Mouse (Mus musculus): ENCODE measurements at regions not wholly inside any gene's neighbourhood (a gene's known extent, or its start where the extent isn't known, plus 50 kb on each side); places are given as distances from the start of the nearest gene placed in this dataset.

DNA sequence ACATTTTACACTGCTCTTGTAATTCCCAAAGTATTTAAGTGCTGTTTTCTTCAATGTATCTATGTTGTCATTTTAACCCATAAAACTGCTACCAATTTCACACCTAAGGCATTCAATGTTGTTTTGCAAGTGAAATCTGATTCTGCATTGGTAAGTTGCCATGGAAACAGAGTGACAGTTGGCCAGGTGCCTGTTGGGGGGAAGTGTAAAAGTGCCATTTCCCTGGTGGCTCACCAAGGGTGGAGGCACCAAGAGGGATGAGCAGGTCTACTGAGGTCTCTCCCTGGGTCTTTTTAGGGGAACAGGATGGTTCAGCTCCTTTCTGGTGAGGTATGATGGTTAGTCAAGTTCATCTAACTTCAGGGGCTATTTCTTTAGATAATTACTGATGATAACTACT is 331.0 kb upstream of the Sox11 start:
- Histone ChIP-seq H3K9me3 (ENCODE audit: control insufficient read depth, low read length) (no peaks in the 10 kb centered on the region), H3K27ac (replicated peaks; ENCODE audit: low read depth, low read length) (no peak overlapping the region), H3K36me3 (ENCODE audit: control insufficient read depth, insufficient read depth, low read length) (no peaks in the 10 kb centered on the region), H3K4me2 (ENCODE audit: low read depth, low read length) (no peak overlapping the region), H3K4me1 (ENCODE audit: control insufficient read depth, insufficient read depth, low read length) (no peaks in the 10 kb centered on the region), H3K9ac (ENCODE audit: low read depth, low read length) (no peak overlapping the region), H3K27me3 (replicated peaks; ENCODE audit: control insufficient read depth, insufficient read depth, low read length) (no peaks in the 10 kb centered on the region), H3K4me3 (ENCODE audit: low read depth, low read length) (no peak overlapping the region)
- ATAC-seq (ENCODE audit: low read depth) (no peak), DNase-seq (ENCODE audit: low spot score) (peak; percentile 27)

DNA sequence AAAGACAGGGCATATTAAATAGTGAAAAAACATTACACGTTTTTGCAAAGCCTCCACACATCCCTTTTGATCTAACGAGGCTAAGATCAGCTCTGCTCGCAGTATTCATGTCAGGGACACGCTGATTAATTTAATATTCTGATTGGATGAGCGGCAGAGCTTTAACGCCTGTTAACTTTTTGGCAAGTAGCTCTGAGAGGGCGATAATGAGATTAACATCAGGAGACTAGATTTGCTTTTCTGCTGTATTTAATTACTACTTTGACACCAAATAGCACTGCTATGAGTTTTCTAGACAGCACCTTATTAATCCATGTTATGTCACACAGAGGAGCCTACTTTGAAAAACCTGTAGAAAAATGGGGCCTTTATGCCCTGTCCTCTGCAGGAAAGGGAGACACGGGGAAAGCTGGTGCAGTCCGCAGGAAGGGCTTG is 328.3 kb upstream of the Sox11 start:
- H3K4me2 ChIP-seq (ENCODE audit: low read depth, low read length): no peak overlapping the region
- peak; percentile 24 for DNase-seq (ENCODE audit: low spot score)
- H3K9ac ChIP-seq (ENCODE audit: low read depth, low read length): no peak overlapping the region
- H3K27ac ChIP-seq (replicated peaks; ENCODE audit: low read depth, low read length): no peak overlapping the region
- H3K9me3 ChIP-seq (ENCODE audit: control insufficient read depth, low read length): no peaks in the 10 kb centered on the region
- ATAC-seq (ENCODE audit: low read depth): no peak
- no peaks in the 10 kb centered on the region for H3K4me1 ChIP-seq (ENCODE audit: control insufficient read depth, insufficient read depth, low read length)
- no peak overlapping the region for H3K4me3 ChIP-seq (ENCODE audit: low read depth, low read length)
- 43% methylated on average over 9 of the region's 9 CpGs for WGBS
- H3K36me3 ChIP-seq (ENCODE audit: control insufficient read depth, insufficient read depth, low read length): no peaks in the 10 kb centered on the region
- no peaks in the 10 kb centered on the region for H3K27me3 ChIP-seq (replicated peaks; ENCODE audit: control insufficient read depth, insufficient read depth, low read length)

DNA sequence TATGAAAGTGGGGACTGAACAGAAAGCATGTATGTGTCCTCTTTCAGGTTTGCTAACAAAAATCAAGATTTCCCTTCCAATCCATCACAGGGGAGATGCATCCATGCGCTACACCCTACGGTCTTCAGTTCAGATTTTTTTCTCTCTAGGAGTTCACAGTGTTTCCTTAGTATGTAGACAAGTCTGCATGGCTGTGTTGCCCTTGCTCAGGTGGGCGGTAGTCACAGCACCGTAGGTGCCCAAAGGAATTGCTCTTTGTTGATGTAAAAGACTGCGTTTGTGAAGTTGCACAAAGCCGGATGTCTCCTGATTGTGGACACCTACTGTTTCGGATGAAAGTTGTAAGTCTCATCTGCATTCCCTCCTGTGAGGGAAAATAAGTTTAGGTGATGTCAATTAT is 327.8 kb upstream of the Sox11 start:
- no peak for ATAC-seq (ENCODE audit: low read depth)
- H3K4me3 ChIP-seq (ENCODE audit: low read depth, low read length): no peak overlapping the region
- H3K27me3 ChIP-seq (replicated peaks; ENCODE audit: control insufficient read depth, insufficient read depth, low read length): no peaks in the 10 kb centered on the region
- H3K36me3 ChIP-seq (ENCODE audit: control insufficient read depth, insufficient read depth, low read length): no peaks in the 10 kb centered on the region
- H3K9me3 ChIP-seq (ENCODE audit: control insufficient read depth, low read length): no peaks in the 10 kb centered on the region
- no peak overlapping the region for H3K9ac ChIP-seq (ENCODE audit: low read depth, low read length)
- no peak overlapping the region for H3K4me2 ChIP-seq (ENCODE audit: low read depth, low read length)
- WGBS: 67% methylated on average over 7 of the region's 7 CpGs
- H3K27ac ChIP-seq (replicated peaks; ENCODE audit: low read depth, low read length): no peak overlapping the region
- no peak for DNase-seq (ENCODE audit: low spot score)
- H3K4me1 ChIP-seq (ENCODE audit: control insufficient read depth, insufficient read depth, low read length): no peaks in the 10 kb centered on the region

DNA sequence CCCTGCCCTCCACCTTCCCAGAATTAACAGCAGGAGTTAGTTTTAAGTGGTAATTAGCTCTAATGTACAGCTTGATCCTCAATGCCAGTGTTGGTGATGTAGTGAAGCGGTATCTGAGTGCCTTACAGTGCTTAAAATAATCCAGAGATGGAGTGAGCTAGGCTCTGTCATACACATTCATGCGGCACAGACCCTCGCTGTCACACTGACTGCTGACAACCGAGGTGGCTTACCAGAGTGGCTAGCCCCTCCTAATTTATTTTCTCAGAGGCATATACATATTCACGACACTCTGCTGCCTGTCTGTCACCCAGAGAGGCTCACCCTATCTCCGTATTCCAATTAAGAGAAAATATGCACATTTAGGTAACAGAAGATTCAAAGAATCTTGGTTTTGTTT is 327.2 kb upstream of the Sox11 start:
- no peak for DNase-seq (ENCODE audit: low spot score)
- Histone ChIP-seq H3K4me3 (ENCODE audit: low read depth, low read length) (no peak overlapping the region), H3K27ac (replicated peaks; ENCODE audit: low read depth, low read length) (no peak overlapping the region), H3K4me2 (ENCODE audit: low read depth, low read length) (no peak overlapping the region), H3K36me3 (ENCODE audit: control insufficient read depth, insufficient read depth, low read length) (no peaks in the 10 kb centered on the region), H3K27me3 (replicated peaks; ENCODE audit: control insufficient read depth, insufficient read depth, low read length) (no peaks in the 10 kb centered on the region), H3K9ac (ENCODE audit: low read depth, low read length) (no peak overlapping the region), H3K9me3 (ENCODE audit: control insufficient read depth, low read length) (no peaks in the 10 kb centered on the region), H3K4me1 (ENCODE audit: control insufficient read depth, insufficient read depth, low read length) (no peaks in the 10 kb centered on the region)
- 73% methylated on average over 6 of the region's 6 CpGs for WGBS
- ATAC-seq (ENCODE audit: low read depth): no peak

DNA sequence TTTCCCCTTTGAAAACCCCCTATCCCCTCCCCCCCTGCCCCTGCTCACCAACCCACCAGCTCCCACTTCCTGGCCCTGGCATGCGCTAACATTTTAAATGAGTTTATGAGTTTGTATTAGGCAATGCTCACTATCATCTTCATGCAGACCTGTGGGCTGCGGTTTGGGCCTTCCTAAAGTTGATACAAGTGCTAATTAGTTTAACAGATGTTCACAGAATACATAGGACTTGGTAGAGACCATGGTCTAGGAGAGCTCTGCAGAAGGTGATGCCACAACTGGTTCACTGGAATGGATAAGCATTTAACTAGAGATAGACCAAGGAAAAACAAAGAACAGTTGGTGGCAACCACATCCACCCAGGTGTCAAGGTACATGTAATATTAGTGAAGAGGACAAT is 324.1 kb upstream of the Sox11 start:
- Histone ChIP-seq H3K27ac (replicated peaks; ENCODE audit: low read depth, low read length) (no peak overlapping the region), H3K9me3 (ENCODE audit: control insufficient read depth, low read length) (no peaks in the 10 kb centered on the region), H3K4me3 (ENCODE audit: low read depth, low read length) (no peak overlapping the region), H3K4me2 (ENCODE audit: low read depth, low read length) (no peak overlapping the region), H3K9ac (ENCODE audit: low read depth, low read length) (no peak overlapping the region), H3K36me3 (ENCODE audit: control insufficient read depth, insufficient read depth, low read length) (no peaks in the 10 kb centered on the region), H3K4me1 (ENCODE audit: control insufficient read depth, insufficient read depth, low read length) (no peaks in the 10 kb centered on the region), H3K27me3 (replicated peaks; ENCODE audit: control insufficient read depth, insufficient read depth, low read length) (no peaks in the 10 kb centered on the region)
- ATAC-seq (ENCODE audit: low read depth): no peak
- DNase-seq (ENCODE audit: low spot score): no peak
- 75% methylated on average over 2 of the region's 2 CpGs for WGBS

DNA sequence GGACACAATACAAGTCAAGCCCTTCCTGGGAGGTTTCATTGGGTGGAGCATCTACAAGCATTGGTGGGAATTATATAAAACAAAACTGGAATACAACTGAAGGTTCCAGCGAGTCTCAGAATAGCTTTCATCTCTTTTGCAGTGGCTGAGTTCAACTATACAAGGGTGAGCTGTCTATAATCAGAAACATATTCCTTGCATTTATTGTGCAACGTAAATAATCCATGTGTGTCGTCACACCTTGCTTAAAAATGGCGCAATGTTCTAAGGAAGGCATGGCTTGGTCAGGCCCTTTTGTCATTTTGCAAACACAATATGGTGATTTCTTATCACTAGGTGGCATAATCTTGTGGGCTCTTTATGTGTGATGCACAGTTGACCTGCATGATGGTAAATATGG is 320.8 kb upstream of the Sox11 start:
- no peak overlapping the region for H3K4me3 ChIP-seq (ENCODE audit: low read depth, low read length)
- no peaks in the 10 kb centered on the region for H3K9me3 ChIP-seq (ENCODE audit: control insufficient read depth, low read length)
- no peak overlapping the region for H3K9ac ChIP-seq (ENCODE audit: low read depth, low read length)
- H3K36me3 ChIP-seq (ENCODE audit: control insufficient read depth, insufficient read depth, low read length): no peaks in the 10 kb centered on the region
- no peak overlapping the region for H3K4me2 ChIP-seq (ENCODE audit: low read depth, low read length)
- WGBS: 82% methylated on average over 4 of the region's 4 CpGs
- H3K27ac ChIP-seq (replicated peaks; ENCODE audit: low read depth, low read length): no peak overlapping the region
- no peak for DNase-seq (ENCODE audit: low spot score)
- no peaks in the 10 kb centered on the region for H3K4me1 ChIP-seq (ENCODE audit: control insufficient read depth, insufficient read depth, low read length)
- no peaks in the 10 kb centered on the region for H3K27me3 ChIP-seq (replicated peaks; ENCODE audit: control insufficient read depth, insufficient read depth, low read length)
- ATAC-seq (ENCODE audit: low read depth): no peak

DNA sequence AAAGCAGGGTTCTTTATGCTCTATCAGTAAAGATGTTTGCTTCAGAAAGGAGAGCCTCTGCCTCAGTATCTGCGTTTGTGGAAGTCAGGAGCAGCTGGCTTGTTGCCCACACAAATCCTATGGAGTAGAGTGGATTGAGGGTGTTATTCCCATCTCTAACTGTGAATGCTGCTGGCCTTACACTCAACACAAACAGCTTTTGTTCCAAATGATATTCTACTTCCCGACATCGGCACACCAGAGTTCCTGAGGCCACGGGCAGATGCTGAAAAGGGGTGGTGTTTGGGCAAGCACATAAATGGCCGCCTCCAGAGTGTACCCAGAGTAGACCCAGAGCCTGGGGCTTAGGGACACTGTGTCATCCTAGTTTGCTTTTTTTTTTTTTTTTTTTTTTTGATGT is 320.3 kb upstream of the Sox11 start:
- H3K27me3 ChIP-seq (replicated peaks; ENCODE audit: control insufficient read depth, insufficient read depth, low read length): no peaks in the 10 kb centered on the region
- no peaks in the 10 kb centered on the region for H3K36me3 ChIP-seq (ENCODE audit: control insufficient read depth, insufficient read depth, low read length)
- no peak overlapping the region for H3K4me2 ChIP-seq (ENCODE audit: low read depth, low read length)
- H3K9me3 ChIP-seq (ENCODE audit: control insufficient read depth, low read length): no peaks in the 10 kb centered on the region
- H3K27ac ChIP-seq (replicated peaks; ENCODE audit: low read depth, low read length): no peak overlapping the region
- H3K4me3 ChIP-seq (ENCODE audit: low read depth, low read length): no peak overlapping the region
- no peak for ATAC-seq (ENCODE audit: low read depth)
- whole genome bisulfite sequencing: 76% methylated on average over 5 of the region's 5 CpGs
- no peak for DNase-seq (ENCODE audit: low spot score)
- no peaks in the 10 kb centered on the region for H3K4me1 ChIP-seq (ENCODE audit: control insufficient read depth, insufficient read depth, low read length)
- no peak overlapping the region for H3K9ac ChIP-seq (ENCODE audit: low read depth, low read length)

DNA sequence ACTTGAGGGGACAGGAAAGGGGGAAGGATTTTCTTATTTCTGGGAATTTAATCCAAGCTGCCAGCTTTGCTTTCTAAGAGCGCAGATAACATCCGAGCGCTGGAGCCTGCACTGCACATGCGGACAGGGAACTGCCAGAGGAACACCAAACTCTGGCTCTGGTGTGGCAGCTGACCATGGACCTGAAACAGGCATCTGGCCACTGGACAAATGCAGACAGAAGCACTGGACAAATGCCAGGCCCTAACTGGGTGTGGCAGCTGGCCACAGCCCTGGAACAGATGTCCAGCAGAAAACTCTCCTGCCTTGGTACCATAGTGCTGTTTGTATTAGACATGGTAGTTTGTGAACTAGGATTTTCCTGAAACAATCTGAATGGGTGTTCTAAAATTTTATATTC is 315.2 kb upstream of the Sox11 start:
- no peak overlapping the region for H3K27ac ChIP-seq (replicated peaks; ENCODE audit: low read depth, low read length)
- H3K27me3 ChIP-seq (replicated peaks; ENCODE audit: control insufficient read depth, insufficient read depth, low read length): no peaks in the 10 kb centered on the region
- 74% methylated on average over 4 of the region's 4 CpGs for WGBS
- ATAC-seq (ENCODE audit: low read depth) (no peak), DNase-seq (ENCODE audit: low spot score) (peak; percentile 54)
- H3K4me3 ChIP-seq (ENCODE audit: low read depth, low read length): no peak overlapping the region
- no peaks in the 10 kb centered on the region for H3K4me1 ChIP-seq (ENCODE audit: control insufficient read depth, insufficient read depth, low read length)
- H3K9me3 ChIP-seq (ENCODE audit: control insufficient read depth, low read length): no peaks in the 10 kb centered on the region
- no peaks in the 10 kb centered on the region for H3K36me3 ChIP-seq (ENCODE audit: control insufficient read depth, insufficient read depth, low read length)
- H3K9ac ChIP-seq (ENCODE audit: low read depth, low read length): no peak overlapping the region
- no peak overlapping the region for H3K4me2 ChIP-seq (ENCODE audit: low read depth, low read length)

DNA sequence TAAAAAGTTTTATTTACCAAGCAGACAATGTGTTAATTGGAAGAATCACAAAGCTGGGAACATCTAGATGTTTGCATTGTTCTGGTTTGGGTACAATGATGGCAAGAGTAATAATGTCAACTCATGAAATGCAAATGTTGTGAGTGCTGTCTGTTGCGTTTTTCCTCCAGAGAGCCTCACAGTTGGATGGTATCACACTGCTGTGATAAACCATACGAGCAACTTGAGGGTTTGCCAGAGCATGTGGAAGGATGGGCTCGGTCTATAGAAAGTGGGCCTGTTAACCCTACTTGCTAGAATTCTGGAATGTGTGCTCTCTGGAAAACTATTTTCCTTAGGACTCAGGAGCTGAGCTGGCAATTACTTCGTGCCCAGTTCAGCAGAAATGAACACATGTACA is 311.2 kb upstream of the Sox11 start:
- Histone ChIP-seq H3K4me2 (ENCODE audit: low read depth, low read length) (no peak overlapping the region), H3K9ac (ENCODE audit: low read depth, low read length) (no peak overlapping the region), H3K27me3 (replicated peaks; ENCODE audit: control insufficient read depth, insufficient read depth, low read length) (no peaks in the 10 kb centered on the region), H3K27ac (replicated peaks; ENCODE audit: low read depth, low read length) (no peak overlapping the region), H3K36me3 (ENCODE audit: control insufficient read depth, insufficient read depth, low read length) (no peaks in the 10 kb centered on the region), H3K9me3 (ENCODE audit: control insufficient read depth, low read length) (no peaks in the 10 kb centered on the region), H3K4me1 (ENCODE audit: control insufficient read depth, insufficient read depth, low read length) (no peaks in the 10 kb centered on the region), H3K4me3 (ENCODE audit: low read depth, low read length) (no peak overlapping the region)
- DNase-seq (ENCODE audit: low spot score): no peak
- WGBS: 62% methylated on average over 4 of the region's 4 CpGs
- ATAC-seq (ENCODE audit: low read depth): no peak
